Mouse (Mus musculus) bone marrow macrophage, adult 2 months (primary cell): Measurements from ENCODE around the gene Tubb4b.

Source experiments
- CTCF ChIP-seq: IDR thresholded peaks from 2 replicates; pipeline ENCODE4 v1.5.1; 2012; ENCODE audit warnings: low read depth, mild to moderate bottlenecking, low read length, moderate library complexity
- POLR2A ChIP-seq: IDR thresholded peaks from 2 replicates; pipeline ENCODE4 v1.6.1; 2012; ENCODE audit warnings: mild to moderate bottlenecking, low read depth, low read length, borderline replicate concordance

DNA sequence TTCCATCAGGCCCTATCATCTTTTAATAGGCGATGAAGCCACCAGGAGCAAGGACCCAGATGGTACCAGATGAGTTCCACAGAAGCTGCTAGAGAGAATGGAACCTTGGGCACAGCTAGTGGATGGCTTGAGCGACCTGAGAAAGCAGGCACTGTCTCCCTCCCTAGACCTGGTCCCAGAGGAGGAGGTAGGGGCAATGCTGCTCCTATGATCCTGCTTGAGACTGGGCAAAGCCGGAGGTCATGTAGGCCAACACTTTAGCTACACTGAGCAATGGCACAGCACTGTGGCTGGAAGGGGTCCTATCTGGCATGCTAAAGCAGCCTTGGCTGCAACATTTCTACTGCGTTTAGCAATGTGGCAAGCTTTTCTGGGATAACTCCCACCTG lies 48.8 kb downstream of the Tubb4b start:
- TF ChIP-seq CTCF (no peak), POLR2A (no peak)
